Mouse (Mus musculus) hindbrain, embryonic 14.5 days (tissue): ENCODE data around the gene Naa50. TPM values are rescaled to one million over a fixed set of nuclear protein-coding genes. Genes with fewer than 3 reads are reported as not detected.

Experiments
- ATAC-seq: fragments of 200-750 bp; cut with Nextera tagmentation; 2 replicates; pipeline ENCODE4 v1.8.0; 2017; ENCODE audit warnings: moderate number of reproducible peaks, mild to moderate bottlenecking, moderate TSS enrichment, moderate library complexity; ENCODE audit not compliant: low FRiP score
- DNase-seq: peaks from one replicate; pipeline ENCODE4 v3.0.0-alpha.2; 2015; ENCODE audit warnings: low spot score
- H3K27ac ChIP-seq: fragments of 300-500 bp; sonication (generic); 2 replicates; pipeline ENCODE4 v1.5.1; 2014; ENCODE audit warnings: mild to moderate bottlenecking, moderate library complexity
- H3K27me3 ChIP-seq: fragments of 300-500 bp; sonication (generic); 2 replicates; pipeline ENCODE4 v1.6.1; 2014; ENCODE audit warnings: mild to moderate bottlenecking, low read length, mixed read lengths; ENCODE audit not compliant: control insufficient read depth, insufficient read depth
- H3K36me3 ChIP-seq: fragments of 300-500 bp; sonication (generic); replicated peaks from 2 replicates; pipeline ENCODE4 v1.6.1; 2014; ENCODE audit not compliant: control insufficient read depth, insufficient read depth
- H3K4me1 ChIP-seq: fragments of 300-500 bp; sonication (generic); replicated peaks from 2 replicates; pipeline ENCODE4 v1.6.1; 2014; ENCODE audit warnings: antibody characterized with exemption, low read length, mixed read lengths; ENCODE audit not compliant: control insufficient read depth, insufficient read depth
- H3K4me2 ChIP-seq: fragments of 300-500 bp; sonication (generic); replicated peaks from 2 replicates; pipeline ENCODE4 v1.6.1; 2014; ENCODE audit warnings: mild to moderate bottlenecking, moderate library complexity
- H3K4me3 ChIP-seq: fragments of 300-500 bp; sonication (generic); replicated peaks from 2 replicates; pipeline ENCODE4 v1.5.1; 2014; ENCODE audit warnings: mild to moderate bottlenecking, low read length
- H3K9ac ChIP-seq: fragments of 300-500 bp; sonication (generic); 2 replicates; pipeline ENCODE4 v1.6.1; 2014
- H3K9me3 ChIP-seq: fragments of 300-500 bp; sonication (generic); 2 replicates; pipeline ENCODE4 v1.6.1; 2016; ENCODE audit warnings: low read length; ENCODE audit not compliant: control insufficient read depth
- WGBS: fragments of 180-500 bp; shearing (Covaris S2); extraction: QIAGEN DNeasy Blood & Tissue Kit; methylation state at CpG from one replicate; pipeline ENCODE4 v1.1.7; 2014; 5-methylcytosine and 5-hydroxymethylcytosine counted together
- polyA plus RNA-seq: library from polyadenylated mRNA; unstranded; fragments of >200 nt; fragmentation: Nextera tagmentation; extraction: Ambion mirVana; gene quantifications from 2 replicates; pipeline ENCODE4 v1.2.1, GENCODE M21; 2014

The Naa50 gene
- polyA plus RNA-seq, 1 experiment from 2014 or later, result 41.0 TPM

DNA sequence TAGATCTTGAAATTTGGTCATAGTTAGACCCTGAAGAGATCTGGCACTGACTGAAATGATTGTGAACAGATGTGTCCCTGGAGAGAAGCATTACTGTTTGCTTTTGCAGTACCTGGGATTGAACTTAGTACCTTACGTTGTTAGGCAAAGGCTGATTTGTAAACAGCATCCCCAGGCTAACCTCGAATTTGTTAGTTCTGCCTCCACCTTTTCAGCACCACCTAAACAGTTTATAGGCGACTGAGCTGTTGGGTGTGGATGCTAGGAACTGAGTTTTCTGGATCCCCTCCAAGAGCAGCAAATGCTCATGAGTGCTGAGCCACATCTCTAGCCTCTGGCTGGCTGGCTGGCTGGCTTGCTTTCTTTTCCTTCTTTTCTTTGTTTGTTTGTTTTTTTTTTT, 25.6 kb downstream of the Naa50 start:
- no peak overlapping the region for H3K4me2 ChIP-seq
- no peak overlapping the region for H3K4me3 ChIP-seq
- WGBS, result 64% methylated on average over 3 of the region's 3 CpGs
- H3K4me1 ChIP-seq, result no peaks in the 10 kb centered on the region
- H3K27me3 ChIP-seq, result no peaks in the 10 kb centered on the region
- H3K36me3 ChIP-seq, result peaks cover 7% of the 10 kb centered on the region
- no peak overlapping the region for H3K27ac ChIP-seq
- ATAC-seq (no peak), DNase-seq (no peak)
- H3K9me3 ChIP-seq, result no peaks in the 10 kb centered on the region
- H3K9ac ChIP-seq, result no peak overlapping the region

DNA sequence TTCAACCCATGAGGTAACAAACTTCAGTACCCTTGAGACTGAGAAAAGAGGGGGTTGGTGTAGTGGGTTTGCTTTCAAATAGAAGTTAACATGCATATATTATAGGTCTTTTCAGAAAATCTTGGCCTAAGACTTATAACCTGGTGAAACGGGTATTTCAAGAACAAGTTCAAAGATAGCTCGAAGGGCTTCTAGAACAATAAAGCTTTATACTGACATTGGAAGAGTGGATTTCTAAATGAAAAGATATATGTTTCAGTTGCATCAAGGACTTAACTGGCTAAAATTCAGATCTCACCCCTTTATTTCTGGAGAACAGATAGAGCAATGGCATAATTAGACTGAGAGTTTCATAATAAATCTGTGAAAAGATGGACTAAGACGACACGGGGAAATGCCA, 29.4 kb downstream of the Naa50 start:
- Histone ChIP-seq H3K27me3 (no peaks in the 10 kb centered on the region), H3K36me3 (no peaks in the 10 kb centered on the region), H3K4me1 (peaks cover under 1% of the 10 kb centered on the region; the same call in 1 of the 2 replicates), H3K9me3 (no peaks in the 10 kb centered on the region), H3K9ac (no peak overlapping the region), H3K4me2 (no peak overlapping the region), H3K27ac (no peak overlapping the region), H3K4me3 (no peak overlapping the region)
- WGBS, result 89% methylated on average over 4 of the region's 4 CpGs
- DNase-seq, result no peak
- no peak for ATAC-seq

DNA sequence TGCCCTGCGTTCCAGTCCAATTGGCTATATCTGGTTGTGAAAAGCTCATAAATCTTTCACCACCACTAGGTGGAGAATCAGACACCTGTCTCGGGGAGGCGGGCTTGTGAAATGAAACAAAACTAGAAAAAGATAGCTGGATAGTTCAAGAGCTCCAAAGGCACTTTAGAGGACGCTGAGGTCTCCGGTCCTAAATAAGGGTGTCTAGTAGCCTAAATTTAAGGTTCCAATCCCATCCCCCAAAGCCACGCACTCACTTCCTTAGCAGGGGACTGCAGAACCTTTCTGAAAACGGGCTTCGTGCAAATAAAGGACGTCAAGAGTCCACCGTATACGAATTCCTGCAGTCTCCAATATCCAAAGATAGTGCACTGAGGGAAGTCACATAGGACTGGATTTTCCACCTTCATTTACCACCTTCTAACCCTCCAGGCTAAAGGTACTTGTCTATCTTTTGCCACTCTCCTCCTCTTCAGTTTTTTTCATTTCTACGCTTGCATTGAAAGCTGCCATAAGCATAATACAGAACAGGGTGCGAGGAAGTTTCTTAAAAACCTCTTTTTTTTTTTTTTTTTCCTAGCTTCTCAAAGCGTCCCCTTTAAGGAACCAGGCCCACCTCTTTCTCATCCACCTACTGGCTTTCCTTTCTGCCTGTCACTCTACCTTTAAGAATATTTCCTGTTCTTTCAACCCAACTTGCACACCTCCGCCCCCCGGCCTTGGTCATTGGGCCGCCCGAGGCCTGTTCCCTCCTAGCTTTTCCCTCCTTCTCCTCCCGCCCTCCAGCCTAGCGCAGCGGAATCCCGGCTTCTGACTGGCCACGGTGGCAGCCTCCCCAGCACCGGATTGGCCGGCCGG, 32.9 kb downstream of the Naa50 start:
- H3K36me3 ChIP-seq, result no peaks in the 10 kb centered on the region
- H3K4me1 ChIP-seq, result peaks cover 11% of the 10 kb centered on the region
- H3K27me3 ChIP-seq, result no peaks in the 10 kb centered on the region
- under 1% methylated on average over 26 of the region's 26 CpGs for WGBS
- H3K27ac ChIP-seq, result peak overlapping the region; percentile 81
- peak overlapping the region; percentile 47 for H3K9ac ChIP-seq
- peak overlapping the region; percentile 66 for H3K4me2 ChIP-seq
- ATAC-seq (peak; percentile 100), DNase-seq (peak; percentile 95)
- no peaks in the 10 kb centered on the region for H3K9me3 ChIP-seq
- H3K4me3 ChIP-seq, result peak overlapping the region; percentile 76

DNA sequence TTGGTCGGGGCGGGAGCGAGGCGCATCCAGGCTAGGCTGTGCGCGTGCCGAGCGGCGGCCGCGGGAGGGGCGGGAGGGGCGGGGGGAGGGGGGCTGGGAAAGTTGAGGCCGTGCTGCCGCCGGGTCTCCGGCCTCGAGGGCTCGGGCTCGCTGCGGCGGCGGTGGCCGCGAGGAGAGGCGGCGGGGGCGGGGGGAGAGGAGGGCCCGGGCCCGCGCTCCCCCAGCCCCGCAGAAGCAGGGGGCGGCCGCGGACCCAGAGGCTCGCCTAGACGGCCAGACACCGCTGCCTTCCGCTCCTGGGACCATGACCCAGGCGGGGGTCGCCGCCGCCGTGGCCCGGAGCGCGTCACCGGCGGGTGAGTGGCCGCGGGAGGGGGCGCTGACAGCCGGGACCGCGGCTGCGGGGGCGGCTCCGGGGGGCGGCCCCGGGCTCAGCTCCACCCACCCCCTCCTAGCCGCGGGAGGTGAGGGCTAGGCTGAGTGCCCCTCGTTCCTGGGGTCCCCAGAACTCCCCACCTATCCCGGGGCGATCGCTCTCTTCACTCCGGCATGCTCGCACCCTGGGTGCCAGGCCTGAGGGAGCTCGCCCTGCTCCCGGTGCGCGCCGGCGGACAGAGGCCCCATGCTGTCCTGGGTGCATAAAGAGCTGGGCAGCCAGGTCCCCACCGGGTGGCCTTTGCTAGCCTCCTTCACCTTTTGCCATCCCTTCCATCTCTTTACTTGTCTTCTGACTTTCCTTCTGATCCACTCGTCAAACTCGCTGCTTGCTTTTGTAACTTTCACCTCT, 33.7 kb downstream of the Naa50 start, which contains the start of gene Usf3:
Usf3 (plus strand) TSS at position 92 of the 787 bp plus-strand sequence.
- WGBS, result under 1% methylated on average over 44 of the region's 77 CpGs
- peak; percentile 32 for DNase-seq
- peak; percentile 70 for ATAC-seq

DNA sequence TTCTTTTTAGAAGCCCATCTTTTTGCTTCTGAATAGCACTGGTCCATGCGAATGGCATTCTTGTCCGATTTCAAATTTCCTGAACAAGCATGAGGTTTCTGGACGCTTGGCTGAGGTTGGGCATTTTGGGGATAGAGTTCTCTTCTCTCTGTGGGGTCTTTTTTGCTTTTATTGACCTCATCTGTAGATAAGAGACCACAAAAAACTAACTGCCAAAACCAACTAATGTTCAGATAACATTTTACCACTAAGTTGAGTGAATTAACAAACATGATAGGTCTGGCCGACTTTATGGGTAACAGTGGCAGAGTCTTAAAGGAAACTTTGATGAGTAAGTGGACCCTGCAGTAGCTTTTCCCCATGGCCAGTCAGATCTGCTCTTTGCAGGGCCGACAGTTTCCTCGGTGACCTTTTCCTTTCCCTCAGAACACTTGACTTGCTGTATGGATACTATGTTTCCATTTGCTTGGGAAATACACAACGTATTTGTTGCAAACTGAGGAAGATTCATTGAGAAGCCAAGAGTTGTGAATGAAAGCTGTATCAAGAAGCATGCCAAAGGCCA, 34.4 kb downstream of the Naa50 start:
- Histone ChIP-seq H3K4me3 (peak overlapping the region; percentile 76), H3K4me1 (peaks cover 11% of the 10 kb centered on the region), H3K27me3 (no peaks in the 10 kb centered on the region), H3K27ac (peak overlapping the region; percentile 74; the same call in 1 of the 2 replicates), H3K9ac (peak overlapping the region; percentile 82), H3K9me3 (no peaks in the 10 kb centered on the region), H3K36me3 (no peaks in the 10 kb centered on the region), H3K4me2 (peak overlapping the region; percentile 52)
- 27% methylated on average over 7 of the region's 7 CpGs for WGBS
- DNase-seq (peak; percentile 26), ATAC-seq (no peak)

More for the DNA sequence above, 33.7 kb downstream of the Naa50 start, which contains the start of gene Usf3:
- Histone ChIP-seq H3K9ac (peak within 1 kb of the TSS; percentile 82), H3K36me3 (no peaks in the 10 kb centered on the region), H3K9me3 (no peaks in the 10 kb centered on the region), H3K4me1 (peaks cover 11% of the 10 kb centered on the region), H3K27me3 (no peaks in the 10 kb centered on the region), H3K27ac (peak within 1 kb of the TSS; percentile 81), H3K4me3 (peak within 1 kb of the TSS; percentile 76), H3K4me2 (peak within 1 kb of the TSS; percentile 66)

DNA sequence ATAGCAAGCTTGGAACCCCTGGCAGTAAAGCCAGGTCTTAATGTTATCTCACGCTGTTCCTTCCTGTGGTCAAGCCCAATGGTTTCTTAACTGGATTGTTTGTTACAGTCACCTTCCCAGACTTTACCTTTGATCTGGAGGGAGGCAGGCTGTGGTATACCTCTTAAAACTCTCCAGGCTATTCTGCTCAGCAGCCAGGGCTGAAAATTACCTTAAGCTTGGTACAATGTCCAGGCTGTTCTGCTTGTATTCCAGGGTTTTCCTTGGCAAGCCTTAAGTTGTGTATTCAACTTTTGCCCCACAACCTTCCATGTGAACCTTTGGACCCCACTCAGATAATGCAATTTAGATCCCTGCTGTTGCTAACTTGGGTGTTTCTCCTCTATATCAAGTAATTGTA, 35.4 kb downstream of the Naa50 start:
- Histone ChIP-seq H3K4me2 (no peak overlapping the region), H3K27me3 (no peaks in the 10 kb centered on the region), H3K9me3 (no peaks in the 10 kb centered on the region), H3K36me3 (no peaks in the 10 kb centered on the region), H3K9ac (no peak overlapping the region), H3K4me3 (no peak overlapping the region), H3K27ac (no peak overlapping the region), H3K4me1 (peaks cover 11% of the 10 kb centered on the region)
- ATAC-seq (no peak), DNase-seq (no peak)
- WGBS, result 94% methylated on average over 1 of the region's 1 CpGs

DNA sequence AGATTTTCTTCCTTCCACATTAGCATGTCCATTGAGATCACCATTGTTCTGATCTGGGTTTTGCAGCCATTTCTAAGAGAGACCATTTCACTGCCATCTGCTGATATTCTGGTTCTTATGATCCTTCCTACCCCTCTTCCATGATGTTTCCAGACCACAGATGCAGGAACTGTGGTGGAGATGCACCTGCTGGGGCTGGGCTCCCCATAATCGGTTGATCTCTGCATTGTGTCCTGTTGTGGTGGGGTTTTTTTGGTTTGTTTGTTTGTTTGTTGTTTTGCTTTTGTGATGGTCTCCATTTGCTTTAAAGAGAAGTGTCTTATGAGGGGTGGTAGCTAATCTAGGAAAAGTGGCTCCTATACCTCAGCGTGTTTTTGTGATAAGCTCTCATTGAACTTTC, 36.9 kb downstream of the Naa50 start:
- H3K4me1 ChIP-seq, result peaks cover 11% of the 10 kb centered on the region
- 100% methylated on average over 2 of the region's 2 CpGs for WGBS
- no peaks in the 10 kb centered on the region for H3K36me3 ChIP-seq
- H3K4me3 ChIP-seq, result no peak overlapping the region
- no peaks in the 10 kb centered on the region for H3K9me3 ChIP-seq
- H3K9ac ChIP-seq, result no peak overlapping the region
- no peak overlapping the region for H3K27ac ChIP-seq
- H3K4me2 ChIP-seq, result no peak overlapping the region
- DNase-seq (no peak), ATAC-seq (no peak)
- H3K27me3 ChIP-seq, result no peaks in the 10 kb centered on the region

DNA sequence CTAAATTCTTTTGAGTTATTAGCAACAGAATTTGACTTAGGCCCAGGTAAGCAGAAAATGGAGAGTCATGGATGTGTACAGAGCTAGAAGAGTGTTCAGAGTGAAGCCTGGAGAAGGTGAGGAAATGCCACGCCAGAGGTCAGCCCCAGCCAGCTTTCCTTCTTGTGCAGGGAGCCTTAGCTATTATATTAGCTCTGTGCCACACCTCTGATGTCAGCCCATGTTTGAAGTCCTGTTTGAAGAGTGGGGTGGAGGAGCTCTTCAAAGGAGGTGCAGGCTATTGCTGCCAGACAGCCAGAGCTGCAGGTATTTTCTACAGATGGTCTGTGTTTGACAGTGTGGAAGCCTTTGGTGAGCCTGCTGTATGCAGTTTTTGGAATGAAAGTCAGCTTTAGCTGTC, 38.9 kb downstream of the Naa50 start:
- no peaks in the 10 kb centered on the region for H3K9me3 ChIP-seq
- ATAC-seq (no peak), DNase-seq (no peak)
- no peak overlapping the region for H3K27ac ChIP-seq
- H3K4me2 ChIP-seq, result no peak overlapping the region
- H3K27me3 ChIP-seq, result no peaks in the 10 kb centered on the region
- peaks cover 11% of the 10 kb centered on the region for H3K4me1 ChIP-seq
- H3K4me3 ChIP-seq, result no peak overlapping the region
- H3K9ac ChIP-seq, result no peak overlapping the region
- WGBS, result 79% methylated on average over 1 of the region's 1 CpGs
- no peaks in the 10 kb centered on the region for H3K36me3 ChIP-seq

DNA sequence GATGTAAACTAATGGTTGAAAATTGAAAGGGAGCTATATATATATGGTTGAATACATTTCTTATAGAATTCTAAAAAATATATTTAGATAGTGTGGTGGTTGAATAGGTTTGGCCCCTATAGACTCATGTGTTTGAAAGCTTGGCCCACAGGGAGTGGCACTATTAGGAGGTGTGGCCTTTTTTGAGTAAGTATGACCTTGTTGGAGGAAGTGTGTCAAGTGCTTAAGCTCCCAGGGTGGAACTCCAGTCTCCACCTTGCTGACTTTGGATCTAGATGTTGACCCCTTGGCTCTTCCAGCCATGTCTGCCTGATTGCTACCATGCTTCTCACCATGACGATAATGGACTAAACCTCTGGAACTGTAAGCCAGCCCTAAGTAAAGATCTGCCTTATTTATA, 43.0 kb downstream of the Naa50 start:
- Histone ChIP-seq H3K9ac (no peak overlapping the region), H3K4me2 (no peak overlapping the region), H3K4me1 (no peaks in the 10 kb centered on the region), H3K36me3 (no peaks in the 10 kb centered on the region), H3K27me3 (no peaks in the 10 kb centered on the region), H3K4me3 (no peak overlapping the region), H3K27ac (no peak overlapping the region), H3K9me3 (no peaks in the 10 kb centered on the region)
- DNase-seq, result no peak
- 95% methylated on average over 1 of the region's 1 CpGs for WGBS
- no peak for ATAC-seq
